ENCODE assay signal across 9 mouse cellular contexts in the genomic region with DNA sequence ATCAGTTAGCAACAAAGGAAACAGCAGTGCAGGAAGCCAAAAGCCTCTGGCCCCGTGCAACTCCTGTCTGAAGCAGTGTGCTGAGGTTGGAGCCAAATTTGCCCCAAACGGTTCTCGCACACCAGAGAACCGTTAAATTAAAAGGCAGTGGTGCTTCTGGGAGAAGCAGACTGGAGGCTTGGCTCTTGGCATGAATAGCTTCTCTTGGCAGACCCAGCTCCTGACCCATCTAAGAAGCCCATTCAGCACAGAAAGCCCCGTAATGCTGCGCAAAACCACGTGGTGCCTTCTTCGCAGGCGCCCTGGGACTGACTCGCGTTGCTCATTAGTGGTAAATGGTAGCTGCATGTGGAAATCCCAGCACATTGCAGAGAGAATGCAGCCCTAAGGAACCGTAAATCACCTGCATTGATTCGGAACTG.
DNase-seq lines count a peak whose midpoint lies in the region; ATAC-seq lines count a peak whose summit lies in the region.
"Had no signal": no experiment of that assay in that cellular context is flagged by ENCODE, and none has a peak within 500 bp of the region (broad histone marks: within the 10 kb centered on the region; RNA-seq: fewer than 3 reads in every experiment).

No protein-coding gene starts in this region.

- ATAC-seq in granulocyte monocyte progenitor cell, adult 5-6 weeks (replicated peaks; ENCODE audit: poor library complexity, severe bottlenecking): peak; percentile 44

- no peak overlapping the region for H3K4me3 ChIP-seq in limb, embryonic 10.5 days
- H3K4me3 ChIP-seq: erythroblast, embryonic 14.5 days had no signal

- H3K27me3 ChIP-seq in limb, embryonic 10.5 days (ENCODE audit: low read depth, poor library complexity, severe bottlenecking): no peaks in the 10 kb centered on the region

- H3K4me1 ChIP-seq in limb, embryonic 10.5 days: peaks cover 22% of the 10 kb centered on the region; the same call in 1 of the 2 replicates

- 0 out of 2 replicates have a peak overlapping the region, but pooled peaks have one; percentile 7 for H3K27ac ChIP-seq in limb, embryonic 10.5 days

- H3K9me3 ChIP-seq in limb, embryonic 10.5 days (replicated peaks): no peaks in the 10 kb centered on the region

- WGBS in limb, embryonic 10.5 days: 75% methylated on average over 13 of the region's 13 CpGs

- H3K36me3 ChIP-seq in limb, embryonic 10.5 days: no peaks in the 10 kb centered on the region

- DNase-seq in heart, adult 11 months: peak; percentile 90
- DNase-seq in heart, adult 8-10 months (ENCODE audit: low spot score): no peak
- peak; percentile 7 to 9 for DNase-seq in cerebellum, adult 18-20 months
- DNase-seq in limb, embryonic 10.5 days (ENCODE audit: low spot score): no peak
- DNase-seq in ovary, postnatal 36 days (ENCODE audit: low spot score): peak; percentile 4
- no peak for DNase-seq in spleen, adult 18-20 months
- DNase-seq in adrenal gland, postnatal 4 days (ENCODE audit: low spot score in 2 of 2): no peak

Comparison
In these comparisons a context has a peak if more than half of its experiments do, and no peak if none do; other contexts are left out.
1. DNase-seq: peak in heart, adult 11 months (single experiment), cerebellum, adult 18-20 months (2 of 2) and ovary, postnatal 36 days (single experiment); none in heart, adult 8-10 months (single experiment), limb, embryonic 10.5 days (single experiment), spleen, adult 18-20 months (0 of 2) and adrenal gland, postnatal 4 days (0 of 2).